Mouse (Mus musculus): ENCODE measurements at regions not wholly inside any gene's neighbourhood (a gene's known extent, or its start where the extent isn't known, plus 50 kb on each side); places are given as distances from the start of the nearest gene placed in this dataset.

DNA sequence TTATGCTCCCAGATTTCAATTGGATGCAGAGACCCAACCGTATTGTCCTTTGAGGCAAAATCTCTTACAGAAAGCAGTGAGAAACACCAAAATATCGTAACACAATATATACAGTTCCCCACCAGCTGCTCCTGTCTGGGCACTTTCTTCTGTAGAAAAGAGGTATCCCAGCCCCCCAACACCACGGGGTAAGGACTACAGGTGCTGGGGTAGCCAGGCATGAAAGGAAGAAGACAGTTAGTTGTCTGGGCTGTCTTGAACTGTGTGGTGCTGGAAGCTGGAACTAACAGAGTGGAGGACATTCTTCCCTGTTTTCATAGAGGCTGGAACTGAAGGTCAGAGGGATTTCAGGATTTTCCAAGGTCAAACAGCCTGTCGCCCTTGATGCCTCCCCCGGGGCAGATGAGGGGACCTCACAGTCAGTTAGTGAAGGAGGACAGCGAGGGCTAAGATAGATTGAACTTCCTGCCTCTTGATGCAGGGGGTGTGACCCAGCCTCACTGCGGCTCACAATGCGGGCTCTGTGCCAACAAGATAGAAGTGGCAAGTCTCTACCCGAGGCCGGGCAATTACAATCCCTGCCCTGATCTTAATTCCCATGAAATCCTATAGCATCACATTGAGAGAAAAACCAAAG lies 96.6 kb upstream of the Atp1a1 start:
- TF ChIP-seq CTCF (IDR thresholded peaks at IDR 0.05; ENCODE audit: borderline replicate concordance, extremely low read depth, insufficient read depth, insufficient read length) (no peak), POLR2A (IDR thresholded peaks at IDR 0.05; ENCODE audit: borderline replicate concordance, extremely low read depth, insufficient read depth, insufficient read length, poor library complexity, severe bottlenecking) (no peak)

Data from brain, embryonic 14.5 days (tissue).